Mouse (Mus musculus) layer of hippocampus, adult 8-10 months (tissue): ENCODE results near the gene Nr1h2. TPM values are rescaled to one million over a fixed set of nuclear protein-coding genes. Genes with fewer than 3 reads are reported as not detected.

Experiments used
- DNase-seq, 2 experiments: peaks; one replicate each; pipeline ENCODE4 v3.0.0; 2022; ENCODE audit warnings: low spot score in 2 of 2
- microRNA-seq, 2 experiments: library from miRNA; unstranded; fragments of <30 nt; microRNA quantifications; one replicate each; pipeline ENCODE4 v1.2.0; 2022
- total RNA-seq, 4 experiments: library from RNA; stranded (reverse); gene quantifications; 2 replicates each; pipeline ENCODE4 v1.2.4; 2022

The Nr1h2 gene
- total RNA-seq, 4 experiments from 2014 or later: 57.2 to 67.9 (median 61.1) TPM

- no peak for DNase-seq
Observed at GRCm38 (mm10) chr7:44530507-44530906, 23.2 kb downstream of the Nr1h2 start.

GRCm38 (mm10) chr7:44529518-44529917 lies 24.2 kb downstream of the Nr1h2 start:
- no peak for DNase-seq

GRCm38 (mm10) chr7:44527483-44528398 lies 26.0 kb downstream of the Nr1h2 start:
- peak; percentile 56 to 77 for DNase-seq

GRCm38 (mm10) chr7:44526414-44527154 lies 27.2 kb downstream of the Nr1h2 start:
- DNase-seq: no peak

- DNase-seq: peak in 1 of 2 experiments; percentile 38
Observed at GRCm38 (mm10) chr7:44525126-44525832, 28.5 kb downstream of the Nr1h2 start.

- DNase-seq: no peak
Observed at GRCm38 (mm10) chr7:44524502-44524901, 29.2 kb downstream of the Nr1h2 start, which contains the start of gene Mybpc2. TSS of gene Mybpc2 (minus strand) at chr7:44524656.

GRCm38 (mm10) chr7:44523056-44523455 lies 30.7 kb downstream of the Nr1h2 start:
- DNase-seq: no peak

GRCm38 (mm10) chr7:44521710-44522109 lies 32.0 kb downstream of the Nr1h2 start:
- DNase-seq: peak in 1 of 2 experiments; percentile 45

GRCm38 (mm10) chr7:44520990-44521389 lies 32.8 kb downstream of the Nr1h2 start:
- no peak for DNase-seq

- no peak for DNase-seq
Observed at GRCm38 (mm10) chr7:44519240-44519913, 34.4 kb downstream of the Nr1h2 start.

GRCm38 (mm10) chr7:44507491-44507890 lies 46.3 kb downstream of the Nr1h2 start:
- DNase-seq: no peak

- peak in 1 of 2 experiments; percentile 75 for DNase-seq
Observed at GRCm38 (mm10) chr7:44501563-44502115, 52.1 kb downstream of the Nr1h2 start.

GRCm38 (mm10) chr7:44500046-44500445 lies 53.7 kb downstream of the Nr1h2 start:
- DNase-seq: no peak

Small RNAs within 50 kb of the gene (microRNA-seq; reads per million reads assigned to microRNA genes)
- 0 to 1.9 reads per million in 2 experiments for gene Mir7053

Other genes with a start within 250 kb of the Nr1h2 start
- 1 to 10 TPM; 3.6 to 4.2 (median 3.6) TPM for gene Clec11a, start 247.0 kb downstream of the Nr1h2 start, total RNA-seq
- 100 to 1,000 TPM; 568 to 623 (median 583) TPM for gene Shank1, start 243.7 kb downstream of the Nr1h2 start, total RNA-seq
- gene Syt3, start 169.8 kb downstream of the Nr1h2 start, total RNA-seq: 10 to 100 TPM; 82.9 to 94.7 (median 87.0) TPM
- gene 1700008O03Rik, start 168.1 kb downstream of the Nr1h2 start, total RNA-seq: 1 to 10 TPM; 2.2 to 4.3 (median 2.8) TPM
- 100 to 1,000 TPM; 278 to 302 (median 291) TPM for gene Lrrc4b, start 124.9 kb downstream of the Nr1h2 start, total RNA-seq
- 10 to 100 TPM; 11.1 to 13.6 (median 12.4) TPM for gene Aspdh, start 88.6 kb downstream of the Nr1h2 start, total RNA-seq
- 100 to 1,000 TPM in 2 of 4 experiments, 10 to 100 TPM in 2; 97.1 to 114 (median 103) TPM for gene Josd2, start 86.0 kb downstream of the Nr1h2 start, total RNA-seq
- 100 to 1,000 TPM; 201 to 225 (median 215) TPM for gene Emc10, start 57.4 kb downstream of the Nr1h2 start, total RNA-seq
- 10 to 100 TPM; 15.5 to 21.6 (median 19.0) TPM for gene Fam71e1, start 57.4 kb downstream of the Nr1h2 start, total RNA-seq
- under 1 TPM in 3 of 4 experiments, not detected in 1; 0.10 to 0.57 (median 0.14) TPM for gene Mybpc2, start 29.3 kb downstream of the Nr1h2 start, total RNA-seq
- under 1 TPM in 1 of 4 experiments, not detected in 3; 0.16 TPM for gene Spib, start 21.9 kb downstream of the Nr1h2 start, total RNA-seq
- 10 to 100 TPM in 2 of 4 experiments, 1 to 10 TPM in 2; 8.2 to 11.5 (median 10.2) TPM for gene Pold1, start 5.1 kb downstream of the Nr1h2 start, total RNA-seq
- gene Napsa, start 18.4 kb upstream of the Nr1h2 start, total RNA-seq: under 1 TPM in 1 of 4 experiments, not detected in 3; 0.65 TPM
- gene Kcnc3, start 36.7 kb upstream of the Nr1h2 start, total RNA-seq: 100 to 1,000 TPM; 133 to 157 (median 145) TPM
- gene Myh14, start 116.9 kb upstream of the Nr1h2 start, total RNA-seq: 10 to 100 TPM; 26.6 to 36.6 (median 32.8) TPM
- gene Izumo2, start 154.8 kb upstream of the Nr1h2 start, total RNA-seq: not detected
- gene Vrk3, start 194.5 kb upstream of the Nr1h2 start, total RNA-seq: 10 to 100 TPM; 27.7 to 34.6 (median 33.7) TPM
- under 1 TPM; 0.31 to 0.70 (median 0.60) TPM for gene Zfp473, start 197.1 kb upstream of the Nr1h2 start, total RNA-seq